8 mouse cellular contexts compared by ENCODE assay signal in the genomic region with DNA sequence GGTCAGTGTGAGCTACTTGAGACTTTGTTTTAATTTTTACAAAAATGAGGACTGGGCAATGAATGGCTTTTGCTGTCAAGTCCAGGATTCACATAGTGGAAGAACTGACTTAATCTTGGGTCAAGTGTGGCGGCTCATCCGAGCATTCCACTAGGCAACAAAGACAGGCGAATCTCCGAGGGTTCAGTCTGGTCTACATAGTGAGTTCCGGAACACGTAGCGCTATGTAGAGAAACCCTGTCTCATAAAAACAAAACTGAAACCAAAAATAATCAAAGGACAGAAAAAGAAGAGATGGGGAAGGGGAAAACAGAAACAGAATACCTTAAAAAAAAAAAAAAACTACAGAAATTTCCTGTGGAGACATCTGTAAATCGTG. TPM values are rescaled to one million over a fixed set of nuclear protein-coding genes. Genes with fewer than 3 reads are reported as not detected.
DNase-seq lines count a peak whose midpoint lies in the region; ATAC-seq and TF ChIP-seq lines count a peak whose summit lies in the region.

No protein-coding gene starts in this region.

- DNase-seq in gastrocnemius, adult 2 months: no peak
- DNase-seq in gastrocnemius, postnatal 36 days: no peak
- peak; percentile 67 for DNase-seq in 416B (ENCODE audit: low read depth)
- DNase-seq in forebrain, embryonic 11.5 days (ENCODE audit: low spot score): no peak
- DNase-seq in thymus, postnatal 10 days (ENCODE audit: low spot score in 2 of 2): peak; percentile 17 to 22
- DNase-seq in cerebellum, adult 8-10 months: no peak
- no peak for DNase-seq in urinary bladder, adult 18-20 months (ENCODE audit: low spot score in 2 of 2)

- no peaks in the 10 kb centered on the region for H3K4me1 ChIP-seq in forebrain, embryonic 11.5 days (replicated peaks; ENCODE audit: control insufficient read depth, insufficient read depth, low read length)
- H3K4me1 ChIP-seq in limb, embryonic 15.5 days: peaks cover 3% of the 10 kb centered on the region; the same call in 1 of the 2 replicates

- no peak overlapping the region for H3K9ac ChIP-seq in forebrain, embryonic 11.5 days (ENCODE audit: low read length)
- H3K9ac ChIP-seq in limb, embryonic 15.5 days: no peak overlapping the region

- peaks cover 3% of the 10 kb centered on the region; the same call in 1 of the 2 replicates for H3K27me3 ChIP-seq in forebrain, embryonic 11.5 days (ENCODE audit: control insufficient read depth, insufficient read depth, low read length)
- H3K27me3 ChIP-seq in limb, embryonic 15.5 days: peaks cover 24% of the 10 kb centered on the region

- ATAC-seq in forebrain, embryonic 11.5 days (replicated peaks; ENCODE audit: low FRiP score): no peak
- ATAC-seq in limb, embryonic 15.5 days (ENCODE audit: insufficient number of reproducible peaks, low FRiP score, low TSS enrichment, low read depth): no peak

- H3K36me3 ChIP-seq in forebrain, embryonic 11.5 days (ENCODE audit: control insufficient read depth, insufficient read depth, low read length): no peaks in the 10 kb centered on the region
- no peaks in the 10 kb centered on the region for H3K36me3 ChIP-seq in limb, embryonic 15.5 days

- 49% methylated on average over 8 of the region's 8 CpGs for WGBS in forebrain, embryonic 11.5 days
- 48% methylated on average over 8 of the region's 8 CpGs for WGBS in limb, embryonic 15.5 days

- H3K9me3 ChIP-seq in forebrain, embryonic 11.5 days (ENCODE audit: control insufficient read depth, low read length): no peaks in the 10 kb centered on the region
- no peaks in the 10 kb centered on the region for H3K9me3 ChIP-seq in limb, embryonic 15.5 days

- intact Hi-C loops in gastrocnemius, adult 2 months (cut with DNase I): loop anchor here (5.0 kb wide), 1 partner anchor 214 kb away; a partner anchor contains a TSS
- intact Hi-C loops in gastrocnemius, postnatal 36 days (cut with DNase I): loop anchor here (10.0 kb wide), 2 partner anchors 212 to 252 kb away; a partner anchor contains a TSS

- no peak overlapping the region; the same call in 1 of the 2 replicates for H3K4me2 ChIP-seq in forebrain, embryonic 11.5 days (ENCODE audit: low read depth, low read length, severe bottlenecking)
- peak overlapping the region; percentile 51 for H3K4me2 ChIP-seq in limb, embryonic 15.5 days

- H3K27ac ChIP-seq in gastrocnemius, adult 2 months: peak overlapping the region; percentile 95
- H3K27ac ChIP-seq in forebrain, embryonic 11.5 days (ENCODE audit: low read depth, low read length): no peak overlapping the region
- no peak overlapping the region for H3K27ac ChIP-seq in limb, embryonic 15.5 days

- H3K4me3 ChIP-seq in gastrocnemius, adult 2 months: peak overlapping the region; percentile 98
- H3K4me3 ChIP-seq in forebrain, embryonic 11.5 days (ENCODE audit: low read depth, low read length): peak overlapping the region; percentile 76; the same call in 1 of the 2 replicates
- peak overlapping the region; percentile 92 for H3K4me3 ChIP-seq in limb, embryonic 15.5 days

- no peak for TF ChIP-seq CTCF in gastrocnemius, adult 2 months (IDR thresholded peaks at IDR 0.05)

RNA-seq across cellular contexts. Expression of a gene that starts 0.6 kb away (rescaled TPM):
- 10 to 100 TPM; 18.6 to 21.4 TPM for total RNA-seq in gastrocnemius, adult 2 months (2021)
- 10 to 100 TPM; 14.7 to 17.3 TPM for total RNA-seq in gastrocnemius, postnatal 36 days (2021)
- polyA plus RNA-seq in forebrain, embryonic 11.5 days (2014; fragmentation: Nextera tagmentation; extraction: Ambion mirVana): 14.0 and 17.4 TPM in 2 replicates
- polyA plus RNA-seq in limb, embryonic 15.5 days (2015; fragmentation: Nextera tagmentation; extraction: Ambion mirVana): 23.7 and 24.3 TPM in 2 replicates

RNA-seq across cellular contexts. Expression of a gene that starts 41.2 kb away (rescaled TPM):
- total RNA-seq in gastrocnemius, adult 2 months (2021): not detected
- total RNA-seq in gastrocnemius, postnatal 36 days (2021): not detected
- polyA plus RNA-seq in forebrain, embryonic 11.5 days (2014; fragmentation: Nextera tagmentation; extraction: Ambion mirVana): 0.19 TPM in 1 of 2 replicates, not detected in the other
- 0.04 TPM in 1 of 2 replicates, not detected in the other for polyA plus RNA-seq in limb, embryonic 15.5 days (2015; fragmentation: Nextera tagmentation; extraction: Ambion mirVana)

Comparison
In these comparisons a context has a peak if more than half of its experiments do, and no peak if none do; other contexts are left out.
1. DNase-seq: peak in 416B (single experiment) and thymus, postnatal 10 days (2 of 2); none in gastrocnemius, adult 2 months (single experiment), gastrocnemius, postnatal 36 days (0 of 2), forebrain, embryonic 11.5 days (single experiment), cerebellum, adult 8-10 months (single experiment) and urinary bladder, adult 18-20 months (0 of 2).
2. Peak in every context shown above with its lines, with median percentiles within 50 percentile points of each other: H3K4me3 ChIP-seq.